Mouse (Mus musculus): ENCODE data around the gene 1700029J07Rik.

GRCm38 (mm10) chr8:45975126-45975836, at the start of gene 1700029J07Rik, which contains the start of gene Ufsp2:
- TF ChIP-seq CTCF (IDR thresholded peaks at IDR 0.05; ENCODE audit: low read depth) (peak; percentile 56), EP300 (optimal IDR thresholded peaks at IDR 0.05) (no peak)

Data from stomach, postnatal 0 days (tissue).